Mouse (Mus musculus): ENCODE results near the gene Ntf3. TPM values are rescaled to one million over a fixed set of nuclear protein-coding genes. Genes with fewer than 3 reads are reported as not detected.
A peak's percentile ranks its signal among the peaks of the same experiment; 100 is the strongest.

Ntf3 gene
- total RNA-seq (2021): 1 to 10 TPM; 2.7 to 3.0 TPM

- intact Hi-C loops (cut with DNase I): loop anchor here (2.0 to 5.0 kb wide), 3 partner anchors 212 to 546 kb away; no protein-coding TSS in a partner anchor
- no peak for DNase-seq (ENCODE audit: low spot score in 2 of 2)
These were observed at the start of gene Ntf3 for GRCm38 (mm10) chr6:126166548-126167207. Ntf3 (minus strand) TSS chr6:126166910.

- DNase-seq (ENCODE audit: low spot score in 2 of 2): no peak
- intact Hi-C loops (cut with DNase I): no loop called here
These were observed 46.6 kb upstream of the Ntf3 start for GRCm38 (mm10) chr6:126213330-126213729.

GRCm38 (mm10) chr6:126203366-126203765 lies 36.7 kb upstream of the Ntf3 start:
- intact Hi-C loops (cut with DNase I): no loop called here
- DNase-seq (ENCODE audit: low spot score in 2 of 2): no peak

GRCm38 (mm10) chr6:126202959-126203358 lies 36.2 kb upstream of the Ntf3 start:
- intact Hi-C loops (cut with DNase I): no loop called here
- DNase-seq (ENCODE audit: low spot score in 2 of 2): no peak

GRCm38 (mm10) chr6:126201721-126202120 lies 35.0 kb upstream of the Ntf3 start:
- intact Hi-C loops (cut with DNase I): no loop called here
- no peak for DNase-seq (ENCODE audit: low spot score in 2 of 2)

- DNase-seq (ENCODE audit: low spot score in 2 of 2): peak in 1 of 2 experiments; percentile 21
- intact Hi-C loops (cut with DNase I): no loop called here
These were observed 33.2 kb upstream of the Ntf3 start for GRCm38 (mm10) chr6:126199916-126200315.

- DNase-seq (ENCODE audit: low spot score in 2 of 2): no peak
- intact Hi-C loops (cut with DNase I): no loop called here
These were observed 28.1 kb upstream of the Ntf3 start for GRCm38 (mm10) chr6:126194760-126195159.

GRCm38 (mm10) chr6:126190218-126190871 lies 23.6 kb upstream of the Ntf3 start:
- no peak for DNase-seq (ENCODE audit: low spot score in 2 of 2)
- intact Hi-C loops (cut with DNase I): no loop called here

GRCm38 (mm10) chr6:126187400-126187799 lies 20.7 kb upstream of the Ntf3 start:
- no peak for DNase-seq (ENCODE audit: low spot score in 2 of 2)
- intact Hi-C loops (cut with DNase I): no loop called here

GRCm38 (mm10) chr6:126186116-126186515 lies 19.4 kb upstream of the Ntf3 start:
- no peak for DNase-seq (ENCODE audit: low spot score in 2 of 2)
- intact Hi-C loops (cut with DNase I): no loop called here

- intact Hi-C loops (cut with DNase I): no loop called here
- DNase-seq (ENCODE audit: low spot score in 2 of 2): no peak
These were observed 5.4 kb upstream of the Ntf3 start for GRCm38 (mm10) chr6:126172071-126172470.

GRCm38 (mm10) chr6:126170772-126171171 lies 4.1 kb upstream of the Ntf3 start:
- no peak for DNase-seq (ENCODE audit: low spot score in 2 of 2)
- intact Hi-C loops (cut with DNase I): no loop called here

- peak; percentile 43 to 64 for DNase-seq (ENCODE audit: low spot score in 2 of 2)
- intact Hi-C loops (cut with DNase I): loop anchor here (2.0 to 5.0 kb wide), 3 partner anchors 213 to 547 kb away; no protein-coding TSS in a partner anchor
These were observed 1.0 kb upstream of the Ntf3 start for GRCm38 (mm10) chr6:126167731-126168130.

- DNase-seq (ENCODE audit: low spot score in 2 of 2): no peak
- intact Hi-C loops (cut with DNase I): loop anchor here (2.0 to 5.0 kb wide), 3 partner anchors 212 to 546 kb away; no protein-coding TSS in a partner anchor
These were observed 489 bp upstream of the Ntf3 start for GRCm38 (mm10) chr6:126167208-126167590.

- intact Hi-C loops (cut with DNase I): loop anchor here (2.0 to 5.0 kb wide), 3 partner anchors 211 to 545 kb away; no protein-coding TSS in a partner anchor
- no peak for DNase-seq (ENCODE audit: low spot score in 2 of 2)
These were observed 1.0 kb downstream of the Ntf3 start for GRCm38 (mm10) chr6:126165591-126166155.

- intact Hi-C loops (cut with DNase I): loop anchor here (5.0 kb wide), 1 partner anchor 297 kb away; no protein-coding TSS in a partner anchor
- DNase-seq (ENCODE audit: low spot score in 2 of 2): no peak
These were observed 1.9 kb downstream of the Ntf3 start for GRCm38 (mm10) chr6:126164781-126165180.

- no peak for DNase-seq (ENCODE audit: low spot score in 2 of 2)
These were observed 2.6 kb downstream of the Ntf3 start for GRCm38 (mm10) chr6:126163861-126164755.

GRCm38 (mm10) chr6:126163181-126163621 lies 3.5 kb downstream of the Ntf3 start:
- intact Hi-C loops (cut with DNase I): no loop called here
- DNase-seq (ENCODE audit: low spot score in 2 of 2): peak in 1 of 2 experiments; percentile 64

More at GRCm38 (mm10) chr6:126163861-126164755, 2.6 kb downstream of the Ntf3 start:
- intact Hi-C loops (cut with DNase I): no loop called here

GRCm38 (mm10) chr6:126162351-126162758 lies 4.4 kb downstream of the Ntf3 start:
- intact Hi-C loops (cut with DNase I): no loop called here
- peak in 1 of 2 experiments; percentile 62 for DNase-seq (ENCODE audit: low spot score in 2 of 2)
